Mouse (Mus musculus) hindbrain, embryonic 16.5 days (tissue): Measurements from ENCODE around the gene Dnah11. TPM values are rescaled to one million over a fixed set of nuclear protein-coding genes. Genes with fewer than 3 reads are reported as not detected.

Experiments
- ATAC-seq: fragments of 200-750 bp; cut with Nextera tagmentation; 2 replicates; pipeline ENCODE4 v1.8.0; 2017; ENCODE audit warnings: moderate TSS enrichment, moderate library complexity
- H3K27ac ChIP-seq: fragments of 300-500 bp; sonication (generic); 2 replicates; pipeline ENCODE4 v1.5.1; 2014; ENCODE audit warnings: low read depth, mild to moderate bottlenecking, control low read depth, low read length, moderate library complexity
- H3K27me3 ChIP-seq: fragments of 300-500 bp; sonication (generic); replicated peaks from 2 replicates; pipeline ENCODE4 v1.6.1; 2014; ENCODE audit warnings: low read length; ENCODE audit not compliant: control insufficient read depth, insufficient read depth
- H3K36me3 ChIP-seq: fragments of 300-500 bp; sonication (generic); 2 replicates; pipeline ENCODE4 v1.6.1; 2014; ENCODE audit warnings: mild to moderate bottlenecking, low read length, moderate library complexity, mixed read lengths; ENCODE audit not compliant: control insufficient read depth, insufficient read depth
- H3K4me1 ChIP-seq: fragments of 300-500 bp; sonication (generic); 2 replicates; pipeline ENCODE4 v1.6.1; 2014; ENCODE audit warnings: low read depth, low read length; ENCODE audit not compliant: control insufficient read depth, insufficient read depth
- H3K4me2 ChIP-seq: fragments of 300-500 bp; sonication (generic); 2 replicates; pipeline ENCODE4 v1.6.1; 2014; ENCODE audit warnings: mild to moderate bottlenecking, low read length, control low read depth, moderate library complexity
- H3K4me3 ChIP-seq: fragments of 300-500 bp; sonication (generic); 2 replicates; pipeline ENCODE4 v1.5.1; 2014; ENCODE audit warnings: mild to moderate bottlenecking, low read length, control low read depth, moderate library complexity
- H3K9ac ChIP-seq: fragments of 300-500 bp; sonication (generic); 2 replicates; pipeline ENCODE4 v1.6.1; 2014; ENCODE audit warnings: low read depth, mild to moderate bottlenecking, control low read depth, low read length, moderate library complexity
- H3K9me3 ChIP-seq: fragments of 300-500 bp; sonication (generic); 2 replicates; pipeline ENCODE4 v1.6.1; 2014; ENCODE audit warnings: mild to moderate bottlenecking, low read length, moderate library complexity; ENCODE audit not compliant: control insufficient read depth
- WGBS: fragments of 180-500 bp; shearing (Covaris S2); extraction: QIAGEN DNeasy Blood & Tissue Kit; methylation state at CpG from one replicate; pipeline ENCODE4 v1.1.7; 2014; 5-methylcytosine and 5-hydroxymethylcytosine counted together
- polyA plus RNA-seq: library from polyadenylated mRNA; unstranded; fragments of >200 nt; fragmentation: Nextera tagmentation; extraction: Ambion mirVana; gene quantifications from 2 replicates; pipeline ENCODE4 v1.2.1, GENCODE M21; 2015

Gene Dnah11
- polyA plus RNA-seq, 1 experiment from 2014 or later: 0.26 TPM

DNA sequence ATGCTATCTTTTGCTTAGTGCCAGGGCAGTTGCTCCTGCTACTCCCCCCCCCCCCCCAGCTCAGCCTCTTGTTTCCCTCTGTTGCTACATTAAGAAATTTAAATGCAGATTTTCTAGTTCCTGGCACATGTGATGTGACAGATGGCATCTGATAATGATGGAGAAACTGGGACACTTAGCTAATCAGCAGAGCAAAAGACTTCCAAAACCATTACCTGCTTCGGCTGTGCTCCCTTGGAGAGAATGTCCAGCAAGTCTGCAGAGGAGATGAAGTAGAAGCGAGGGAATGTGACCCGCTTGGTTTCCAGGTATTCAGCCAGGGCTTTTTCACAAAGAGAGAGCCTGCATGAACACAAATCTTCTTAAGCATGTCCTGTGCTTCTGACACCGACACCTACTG is 94.3 kb downstream of the Dnah11 start:
- no peak overlapping the region for H3K27ac ChIP-seq
- no peaks in the 10 kb centered on the region for H3K4me1 ChIP-seq
- no peak overlapping the region for H3K9ac ChIP-seq
- no peak overlapping the region for H3K4me2 ChIP-seq
- no peaks in the 10 kb centered on the region for H3K36me3 ChIP-seq
- no peak overlapping the region for H3K4me3 ChIP-seq
- 74% methylated on average over 4 of the region's 4 CpGs for WGBS
- no peaks in the 10 kb centered on the region for H3K9me3 ChIP-seq
- H3K27me3 ChIP-seq: peaks cover 2% of the 10 kb centered on the region
- peak; percentile 24; the same call in 1 of the 2 replicates for ATAC-seq

DNA sequence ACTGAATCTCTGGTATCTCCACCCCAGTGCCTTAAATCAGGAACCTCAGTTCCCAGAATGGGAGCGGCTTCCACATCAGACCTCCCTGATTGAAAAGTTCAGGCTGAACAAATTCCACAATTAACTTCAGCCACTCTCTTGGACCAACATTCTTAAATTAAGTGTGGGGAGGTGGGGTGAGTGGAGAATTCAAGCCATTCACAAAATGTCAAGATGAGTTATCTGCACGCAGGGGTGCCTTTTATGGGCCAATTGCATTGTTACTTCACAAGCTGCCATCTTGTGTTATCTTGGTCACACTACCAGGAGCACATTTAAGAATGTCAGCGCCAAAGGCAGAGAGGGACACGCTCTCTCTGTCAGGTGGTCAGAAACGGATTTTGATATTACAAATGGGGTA is 99.1 kb downstream of the Dnah11 start:
- no peaks in the 10 kb centered on the region; the same call in none of the 2 replicates for H3K27me3 ChIP-seq
- H3K4me2 ChIP-seq: no peak overlapping the region
- no peak overlapping the region for H3K4me3 ChIP-seq
- no peaks in the 10 kb centered on the region for H3K36me3 ChIP-seq
- ATAC-seq: no peak
- 26% methylated on average over 5 of the region's 5 CpGs for WGBS
- H3K9me3 ChIP-seq: no peaks in the 10 kb centered on the region
- no peak overlapping the region for H3K9ac ChIP-seq
- no peaks in the 10 kb centered on the region for H3K4me1 ChIP-seq
- no peak overlapping the region for H3K27ac ChIP-seq

DNA sequence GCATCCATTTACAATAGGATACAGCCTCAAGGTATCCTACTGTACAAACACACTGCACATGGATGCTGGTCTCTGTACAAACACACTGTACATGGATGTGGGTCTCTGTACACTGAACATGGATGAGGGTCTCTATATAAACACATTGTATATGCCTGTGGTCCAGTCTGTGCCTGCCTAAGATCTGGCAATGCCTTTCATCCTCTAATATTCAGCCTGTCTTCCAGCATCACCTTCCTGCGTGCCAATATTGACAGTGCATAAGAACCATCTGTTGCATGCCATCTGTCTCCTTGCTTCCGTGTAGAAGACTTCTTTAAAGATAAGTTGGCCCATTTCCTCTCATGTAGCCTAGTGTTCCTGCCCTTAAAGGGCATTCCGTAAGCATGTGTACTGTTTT is 100.6 kb downstream of the Dnah11 start:
- Histone ChIP-seq H3K27ac (no peak overlapping the region), H3K36me3 (no peaks in the 10 kb centered on the region), H3K9me3 (no peaks in the 10 kb centered on the region), H3K4me3 (no peak overlapping the region), H3K4me1 (no peaks in the 10 kb centered on the region), H3K9ac (no peak overlapping the region), H3K4me2 (no peak overlapping the region), H3K27me3 (no peaks in the 10 kb centered on the region; the same call in none of the 2 replicates)
- ATAC-seq: peak; percentile 42; the same call in 1 of the 2 replicates
- 84% methylated on average over 3 of the region's 3 CpGs for WGBS

DNA sequence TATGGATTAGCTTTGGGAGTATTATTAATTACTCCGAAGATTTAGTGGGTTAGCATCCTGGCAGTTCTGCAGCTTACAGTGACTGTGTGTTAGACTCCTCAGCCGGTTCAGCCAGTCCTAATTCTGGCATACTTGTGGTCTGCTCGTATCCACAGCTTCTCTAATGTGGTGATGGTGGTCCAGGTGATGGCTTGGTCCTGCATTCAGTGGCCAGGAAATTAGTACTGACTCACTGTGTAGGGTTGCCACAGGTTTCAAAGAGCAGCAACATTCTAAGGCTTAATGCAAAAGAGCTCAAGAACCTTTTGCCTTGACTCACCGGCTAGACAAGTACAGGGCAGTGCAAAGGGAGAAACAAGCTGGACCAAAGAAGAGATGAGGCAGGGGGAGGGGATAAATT is 103.9 kb downstream of the Dnah11 start:
- H3K27me3 ChIP-seq: no peaks in the 10 kb centered on the region; the same call in 1 of the 2 replicates
- no peak for ATAC-seq
- 85% methylated on average over 4 of the region's 4 CpGs for WGBS

DNA sequence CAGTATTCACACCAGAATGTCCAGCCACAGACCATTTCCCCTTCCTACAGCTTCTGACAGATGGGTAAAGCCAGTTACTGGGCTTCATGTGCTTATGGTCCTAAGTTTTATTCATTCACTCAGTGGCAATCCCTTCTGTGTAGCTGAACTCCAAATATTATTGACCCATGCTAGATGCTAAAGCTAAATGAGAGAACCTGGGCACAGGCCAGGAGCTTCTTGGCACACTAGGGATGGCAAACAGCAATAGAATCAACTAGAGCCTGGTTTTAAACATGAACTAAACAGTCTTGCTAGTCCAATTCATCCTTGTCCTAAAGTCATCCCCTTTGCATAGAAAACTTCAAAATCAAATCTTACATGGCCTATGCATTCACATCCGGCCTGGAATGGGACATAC is 113.6 kb downstream of the Dnah11 start:
- no peak overlapping the region for H3K9ac ChIP-seq
- no peaks in the 10 kb centered on the region for H3K27me3 ChIP-seq
- ATAC-seq: no peak
- no peak overlapping the region for H3K4me2 ChIP-seq
- no peaks in the 10 kb centered on the region for H3K36me3 ChIP-seq
- 88% methylated on average over 1 of the region's 1 CpGs for WGBS
- H3K27ac ChIP-seq: no peak overlapping the region
- no peaks in the 10 kb centered on the region for H3K9me3 ChIP-seq
- H3K4me3 ChIP-seq: no peak overlapping the region
- H3K4me1 ChIP-seq: no peaks in the 10 kb centered on the region

More for the DNA sequence above, 103.9 kb downstream of the Dnah11 start:
- Histone ChIP-seq H3K27ac (no peak overlapping the region), H3K36me3 (no peaks in the 10 kb centered on the region), H3K9me3 (no peaks in the 10 kb centered on the region), H3K4me2 (no peak overlapping the region), H3K4me3 (no peak overlapping the region), H3K4me1 (no peaks in the 10 kb centered on the region), H3K9ac (no peak overlapping the region)

DNA sequence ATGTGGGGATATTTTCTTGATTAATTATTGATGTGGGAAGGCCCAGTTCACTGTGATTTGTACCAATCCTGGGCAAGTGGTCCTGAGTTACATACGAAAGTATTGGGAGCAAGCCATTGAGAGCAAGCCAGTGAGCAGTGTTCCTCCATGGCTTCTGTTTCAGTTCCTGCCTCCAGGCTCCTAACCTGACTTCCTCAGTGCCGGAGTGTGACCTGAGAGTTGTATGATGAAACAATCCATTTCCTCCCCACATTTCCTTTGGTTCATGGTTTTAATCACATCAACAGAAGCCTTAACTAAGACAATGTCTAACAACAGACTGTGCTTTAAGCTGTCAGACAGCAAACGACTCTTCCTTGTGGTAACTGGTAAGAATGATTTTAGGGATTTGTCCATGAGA is 114.0 kb downstream of the Dnah11 start:
- Histone ChIP-seq H3K36me3 (no peaks in the 10 kb centered on the region), H3K4me2 (no peak overlapping the region), H3K27ac (no peak overlapping the region), H3K27me3 (no peaks in the 10 kb centered on the region), H3K4me3 (no peak overlapping the region), H3K4me1 (no peaks in the 10 kb centered on the region), H3K9me3 (no peaks in the 10 kb centered on the region), H3K9ac (no peak overlapping the region)
- ATAC-seq: no peak
- 89% methylated on average over 3 of the region's 3 CpGs for WGBS

DNA sequence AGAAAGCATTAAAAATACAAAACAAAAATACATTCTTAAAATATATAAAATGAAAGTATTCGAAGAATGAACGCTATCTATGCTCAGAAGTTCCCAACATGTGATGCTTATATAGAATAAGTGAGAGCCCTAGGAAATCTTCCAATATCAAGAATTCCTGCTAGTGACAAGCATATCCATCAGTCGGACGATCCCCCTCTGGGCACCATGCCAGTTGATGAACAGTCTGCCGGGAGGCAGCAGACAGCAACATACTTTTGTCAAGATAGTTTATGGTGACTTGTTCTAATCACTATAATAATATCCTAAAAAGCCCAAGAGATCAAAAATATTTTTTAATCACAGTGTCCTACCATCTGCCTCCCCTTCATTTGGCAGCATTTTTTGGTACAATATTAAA is 114.7 kb downstream of the Dnah11 start:
- Histone ChIP-seq H3K4me1 (no peaks in the 10 kb centered on the region), H3K27me3 (no peaks in the 10 kb centered on the region), H3K4me2 (no peak overlapping the region), H3K4me3 (no peak overlapping the region), H3K9me3 (no peaks in the 10 kb centered on the region), H3K9ac (no peak overlapping the region), H3K36me3 (no peaks in the 10 kb centered on the region), H3K27ac (no peak overlapping the region)
- ATAC-seq: no peak
- 60% methylated on average over 5 of the region's 5 CpGs for WGBS

DNA sequence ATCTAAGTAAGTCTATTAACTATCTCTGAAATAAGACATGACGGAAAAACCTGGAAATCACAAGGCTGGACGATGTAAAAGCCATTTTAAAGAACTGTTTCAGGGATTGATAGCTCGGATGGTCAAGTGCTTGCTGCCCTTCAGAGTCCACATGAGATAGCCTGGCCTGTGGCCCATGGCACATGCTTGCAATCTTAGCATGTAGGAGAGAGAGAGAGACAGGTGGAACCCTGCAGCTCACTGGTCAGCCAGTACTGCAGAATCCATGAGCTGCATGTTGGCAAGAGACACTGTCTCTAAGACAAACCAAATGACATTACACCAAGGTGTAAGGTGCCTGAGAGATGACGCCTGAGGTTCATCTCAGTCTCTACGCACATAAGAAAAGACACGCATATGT is 118.4 kb downstream of the Dnah11 start:
- Histone ChIP-seq H3K4me3 (no peak overlapping the region), H3K27ac (no peak overlapping the region), H3K9me3 (no peaks in the 10 kb centered on the region), H3K27me3 (no peaks in the 10 kb centered on the region), H3K36me3 (no peaks in the 10 kb centered on the region), H3K9ac (no peak overlapping the region), H3K4me2 (no peak overlapping the region), H3K4me1 (no peaks in the 10 kb centered on the region)
- no peak for ATAC-seq
- WGBS: 93% methylated on average over 6 of the region's 6 CpGs

DNA sequence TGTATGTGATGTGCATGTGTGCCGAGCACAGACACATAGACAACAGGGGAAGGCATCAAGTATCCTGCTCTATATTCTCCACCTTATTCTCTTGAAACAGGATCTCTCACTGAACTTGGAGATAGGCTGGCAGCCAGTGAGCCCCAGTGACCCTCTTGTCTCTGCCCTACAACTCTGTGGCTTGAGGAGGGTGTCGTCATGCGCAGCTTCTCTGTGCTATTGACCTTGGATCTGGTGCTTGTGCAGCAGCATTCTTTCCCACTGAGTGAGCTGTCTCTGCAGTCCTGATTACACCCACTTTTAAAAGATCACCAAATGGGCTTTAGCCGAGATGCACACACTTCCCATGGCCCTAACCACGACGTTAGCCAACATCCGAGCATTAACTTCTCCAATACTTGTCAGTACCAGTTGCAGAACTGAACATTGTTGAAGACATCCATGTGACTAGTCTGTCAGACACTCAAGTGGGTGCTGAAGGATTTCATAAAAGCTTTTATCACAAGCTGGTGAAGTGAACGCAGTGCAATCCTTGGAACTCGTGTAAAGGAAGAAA is 120.3 kb downstream of the Dnah11 start:
- 83% methylated on average over 9 of the region's 9 CpGs for WGBS
- Histone ChIP-seq H3K27ac (no peak overlapping the region), H3K4me1 (no peaks in the 10 kb centered on the region), H3K9ac (no peak overlapping the region), H3K27me3 (no peaks in the 10 kb centered on the region), H3K4me2 (no peak overlapping the region), H3K9me3 (no peaks in the 10 kb centered on the region), H3K4me3 (no peak overlapping the region), H3K36me3 (no peaks in the 10 kb centered on the region)
- no peak for ATAC-seq

DNA sequence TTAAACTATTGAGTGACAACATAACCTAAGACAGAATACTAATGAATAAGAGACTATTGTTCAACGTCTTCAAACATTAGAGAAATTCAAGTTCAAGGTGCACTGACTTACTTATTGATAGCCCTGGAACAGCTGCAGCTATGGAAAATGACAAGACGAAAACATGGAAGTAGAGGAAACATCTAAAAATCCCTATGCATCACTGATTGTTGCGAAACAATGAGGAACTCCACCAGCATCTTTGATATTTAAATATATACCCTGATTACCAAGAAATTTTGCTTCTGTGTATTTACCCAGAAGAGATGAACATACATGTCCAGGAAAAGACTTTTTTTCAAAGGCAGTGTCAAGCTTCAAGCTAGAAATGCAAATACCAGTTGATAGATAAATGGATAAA is 122.0 kb downstream of the Dnah11 start:
- no peak for ATAC-seq
- 75% methylated on average over 3 of the region's 3 CpGs for WGBS
- H3K27me3 ChIP-seq: no peaks in the 10 kb centered on the region
- H3K27ac ChIP-seq: no peak overlapping the region
- no peaks in the 10 kb centered on the region for H3K36me3 ChIP-seq
- H3K4me2 ChIP-seq: no peak overlapping the region
- H3K9me3 ChIP-seq: no peaks in the 10 kb centered on the region
- no peak overlapping the region for H3K4me3 ChIP-seq
- H3K9ac ChIP-seq: no peak overlapping the region
- H3K4me1 ChIP-seq: no peaks in the 10 kb centered on the region
